Mouse (Mus musculus): Measurements from ENCODE around the gene Mboat2. TPM values are rescaled to one million over a fixed set of nuclear protein-coding genes. Genes with fewer than 3 reads are reported as not detected.

The Mboat2 gene
- polyA plus RNA-seq, 1 experiment from 2014 or later: 44.5 TPM

DNA sequence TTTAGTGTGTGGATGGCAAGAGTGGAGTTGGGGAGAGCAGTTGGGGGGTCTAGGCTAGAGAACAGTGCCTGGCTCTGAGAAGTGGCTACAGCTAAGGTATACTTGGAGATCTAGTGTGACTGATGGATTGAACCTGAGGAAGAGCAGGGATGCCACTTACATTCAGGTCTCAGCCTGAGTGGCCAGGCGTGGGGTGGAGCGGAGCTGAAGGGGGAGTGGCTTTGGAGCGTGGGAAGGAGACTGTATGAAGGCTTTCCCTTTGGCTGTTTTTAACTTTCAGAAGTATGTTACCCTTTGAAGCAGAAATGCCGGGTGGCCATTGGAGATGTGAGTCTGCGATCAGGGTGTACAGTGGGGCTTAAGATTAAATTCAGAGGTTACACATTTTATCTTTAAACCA, 26.7 kb downstream of the Mboat2 start:
- H3K36me3 ChIP-seq (ENCODE audit: insufficient read depth, low read length): no peaks in the 10 kb centered on the region
- H3K4me3 ChIP-seq (replicated peaks; ENCODE audit: low read depth, low read length): no peak overlapping the region
- ATAC-seq (replicated peaks; ENCODE audit: low FRiP score, low read depth) (no peak), DNase-seq (ENCODE audit: low spot score) (no peak)
- 65% methylated on average over 5 of the region's 5 CpGs for WGBS
- no peak for TF ChIP-seq CTCF (IDR thresholded peaks at IDR 0.05; ENCODE audit: low read depth)
- no peak overlapping the region for H3K9ac ChIP-seq (ENCODE audit: low read depth, low read length)
- no peak overlapping the region for H3K27ac ChIP-seq
- H3K4me1 ChIP-seq (replicated peaks; ENCODE audit: insufficient read depth, low read length): no peaks in the 10 kb centered on the region
- no peaks in the 10 kb centered on the region for H3K27me3 ChIP-seq (ENCODE audit: insufficient read depth, low read length)
- no peak overlapping the region for H3K4me2 ChIP-seq (ENCODE audit: low read length)
- H3K9me3 ChIP-seq (replicated peaks; ENCODE audit: low read length): no peaks in the 10 kb centered on the region

DNA sequence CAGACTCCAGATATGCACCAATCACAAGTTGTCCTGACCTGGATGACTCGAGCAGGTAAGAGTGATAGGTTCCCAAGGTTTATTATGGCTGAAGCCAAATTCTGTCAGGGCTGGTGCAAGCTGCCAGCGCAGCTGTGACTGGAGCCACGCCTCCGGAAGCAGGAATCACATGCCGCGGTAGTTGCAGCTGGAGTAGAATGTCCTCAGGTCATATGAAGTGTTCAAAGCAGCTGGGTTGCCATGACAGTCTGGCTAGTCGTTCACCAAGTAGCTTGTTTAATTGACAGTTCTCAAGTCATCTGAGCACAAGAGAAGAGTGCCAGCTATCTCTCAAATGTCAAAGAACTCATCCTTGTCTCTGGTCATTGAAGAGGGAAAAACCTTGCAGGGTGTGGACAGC, 28.7 kb downstream of the Mboat2 start:
- H3K4me2 ChIP-seq (ENCODE audit: low read length): no peak overlapping the region
- H3K4me1 ChIP-seq (replicated peaks; ENCODE audit: insufficient read depth, low read length): no peaks in the 10 kb centered on the region
- DNase-seq (ENCODE audit: low spot score) (no peak), ATAC-seq (replicated peaks; ENCODE audit: low FRiP score, low read depth) (no peak; the same call in 1 of the 2 replicates)
- H3K9ac ChIP-seq (ENCODE audit: low read depth, low read length): no peak overlapping the region
- no peaks in the 10 kb centered on the region for H3K27me3 ChIP-seq (ENCODE audit: insufficient read depth, low read length)
- no peak overlapping the region for H3K4me3 ChIP-seq (replicated peaks; ENCODE audit: low read depth, low read length)
- H3K27ac ChIP-seq: no peak overlapping the region
- H3K9me3 ChIP-seq (replicated peaks; ENCODE audit: low read length): no peaks in the 10 kb centered on the region
- H3K36me3 ChIP-seq (ENCODE audit: insufficient read depth, low read length): no peaks in the 10 kb centered on the region
- WGBS: 61% methylated on average over 7 of the region's 7 CpGs
- TF ChIP-seq CTCF (IDR thresholded peaks at IDR 0.05; ENCODE audit: low read depth): no peak

DNA sequence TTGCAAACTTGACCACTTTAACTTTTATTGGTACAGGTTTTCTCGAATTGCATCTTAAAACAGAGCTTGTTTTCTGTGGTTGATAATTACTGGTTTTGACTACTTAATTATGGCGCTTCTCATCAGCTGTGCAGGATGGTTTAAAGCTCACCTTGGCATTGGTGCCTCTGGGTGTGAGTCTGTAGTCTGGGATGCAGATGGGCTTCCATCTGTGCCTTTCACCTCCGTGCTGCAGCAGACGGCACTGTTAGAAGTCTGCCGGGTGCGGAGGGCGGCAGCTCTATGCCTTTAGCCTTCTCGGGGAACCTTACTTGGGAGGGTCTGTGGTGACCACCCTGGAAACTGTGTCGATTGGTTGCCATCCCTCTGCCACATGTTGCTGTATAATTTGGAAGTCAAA, 29.8 kb downstream of the Mboat2 start:
- H3K27ac ChIP-seq: no peak overlapping the region
- H3K4me1 ChIP-seq (replicated peaks; ENCODE audit: insufficient read depth, low read length): no peaks in the 10 kb centered on the region
- no peak for ATAC-seq (replicated peaks; ENCODE audit: low FRiP score, low read depth)
- no peaks in the 10 kb centered on the region for H3K36me3 ChIP-seq (ENCODE audit: insufficient read depth, low read length)
- no peaks in the 10 kb centered on the region for H3K9me3 ChIP-seq (replicated peaks; ENCODE audit: low read length)
- no peak for DNase-seq (ENCODE audit: low spot score)
- no peak overlapping the region for H3K4me3 ChIP-seq (replicated peaks; ENCODE audit: low read depth, low read length)
- TF ChIP-seq CTCF (IDR thresholded peaks at IDR 0.05; ENCODE audit: low read depth): no peak
- no peak overlapping the region for H3K4me2 ChIP-seq (ENCODE audit: low read length)
- WGBS: 87% methylated on average over 9 of the region's 9 CpGs
- no peak overlapping the region for H3K9ac ChIP-seq (ENCODE audit: low read depth, low read length)
- H3K27me3 ChIP-seq (ENCODE audit: insufficient read depth, low read length): no peaks in the 10 kb centered on the region

DNA sequence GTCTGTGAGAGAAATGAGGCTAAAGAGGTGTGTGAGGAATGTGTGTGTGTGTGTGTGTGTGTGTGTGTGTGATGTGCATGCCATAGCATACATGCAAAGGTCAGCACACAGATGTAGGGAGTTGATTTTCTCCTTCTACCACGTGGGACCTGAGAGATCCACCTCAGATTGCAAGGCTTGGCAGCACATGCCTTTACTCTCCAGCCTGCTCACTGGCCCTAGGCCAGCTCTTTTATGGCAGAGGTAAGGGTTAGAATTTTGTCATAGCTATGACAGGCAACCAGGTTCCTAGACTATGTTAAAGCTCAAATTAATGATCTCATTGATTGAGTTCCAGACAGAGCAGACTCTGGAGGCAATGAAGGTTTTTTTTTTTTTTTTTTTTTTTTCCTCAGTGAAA, 33.1 kb downstream of the Mboat2 start:
- no peaks in the 10 kb centered on the region for H3K27me3 ChIP-seq (ENCODE audit: insufficient read depth, low read length)
- H3K9me3 ChIP-seq (replicated peaks; ENCODE audit: low read length): no peaks in the 10 kb centered on the region
- WGBS: 20% methylated on average over 1 of the region's 1 CpGs
- H3K4me2 ChIP-seq (ENCODE audit: low read length): no peak overlapping the region
- TF ChIP-seq CTCF (IDR thresholded peaks at IDR 0.05; ENCODE audit: low read depth): no peak
- no peak overlapping the region for H3K27ac ChIP-seq
- DNase-seq (ENCODE audit: low spot score) (no peak), ATAC-seq (replicated peaks; ENCODE audit: low FRiP score, low read depth) (no peak)
- H3K9ac ChIP-seq (ENCODE audit: low read depth, low read length): no peak overlapping the region
- no peak overlapping the region for H3K4me3 ChIP-seq (replicated peaks; ENCODE audit: low read depth, low read length)
- H3K36me3 ChIP-seq (ENCODE audit: insufficient read depth, low read length): no peaks in the 10 kb centered on the region
- H3K4me1 ChIP-seq (replicated peaks; ENCODE audit: insufficient read depth, low read length): peaks cover 1% of the 10 kb centered on the region; the same call in 1 of the 2 replicates

DNA sequence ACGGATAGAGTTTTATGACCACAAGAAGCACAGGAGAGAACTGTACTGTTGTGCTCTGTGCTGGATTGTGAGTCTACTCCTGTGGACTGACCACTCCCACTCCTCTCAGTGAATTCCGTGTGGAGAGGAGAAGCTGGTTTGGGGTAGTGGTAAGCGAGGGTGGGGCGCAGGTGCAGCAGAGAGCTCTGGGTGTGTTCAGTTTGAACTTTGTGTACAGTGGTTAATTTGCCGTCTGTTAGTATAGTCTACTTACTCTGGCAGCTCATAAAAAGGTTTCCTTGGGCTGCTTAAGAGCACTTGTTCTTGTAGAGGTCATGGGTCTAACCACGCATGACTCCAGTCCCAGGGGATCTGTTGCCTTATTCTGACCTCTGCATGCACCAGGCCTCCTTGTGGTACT, 36.0 kb downstream of the Mboat2 start:
- Histone ChIP-seq H3K36me3 (ENCODE audit: insufficient read depth, low read length) (no peaks in the 10 kb centered on the region), H3K4me3 (replicated peaks; ENCODE audit: low read depth, low read length) (no peak overlapping the region), H3K4me1 (replicated peaks; ENCODE audit: insufficient read depth, low read length) (peaks cover 7% of the 10 kb centered on the region; the same call in 1 of the 2 replicates), H3K27me3 (ENCODE audit: insufficient read depth, low read length) (no peaks in the 10 kb centered on the region), H3K4me2 (ENCODE audit: low read length) (no peak overlapping the region), H3K9ac (ENCODE audit: low read depth, low read length) (no peak overlapping the region), H3K9me3 (replicated peaks; ENCODE audit: low read length) (no peaks in the 10 kb centered on the region), H3K27ac (no peak overlapping the region)
- ATAC-seq (replicated peaks; ENCODE audit: low FRiP score, low read depth): no peak; the same call in 1 of the 2 replicates
- TF ChIP-seq CTCF (IDR thresholded peaks at IDR 0.05; ENCODE audit: low read depth): no peak
- WGBS: 63% methylated on average over 6 of the region's 6 CpGs
- no peak for DNase-seq (ENCODE audit: low spot score)

DNA sequence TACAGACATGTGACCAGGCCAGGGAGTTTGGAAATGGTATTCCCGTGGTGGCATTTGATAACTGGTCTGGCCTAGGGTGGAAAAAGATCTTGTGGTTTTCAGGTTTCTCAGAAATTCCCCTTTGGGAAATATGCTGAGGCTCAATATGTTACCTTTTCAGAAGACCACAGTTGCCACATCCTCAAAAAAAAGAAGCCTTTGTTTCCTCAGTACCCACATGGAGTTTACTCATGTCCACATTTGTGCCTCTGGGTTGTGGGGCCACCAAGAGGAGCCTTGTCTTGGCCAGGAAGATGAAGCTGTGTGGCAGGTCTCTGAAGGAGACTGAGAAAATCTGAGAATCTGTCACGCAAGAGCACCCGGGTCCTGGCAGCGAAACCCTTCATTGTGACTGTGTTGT, 38.0 kb downstream of the Mboat2 start:
- ATAC-seq (replicated peaks; ENCODE audit: low FRiP score, low read depth) (no peak), DNase-seq (ENCODE audit: low spot score) (no peak)
- H3K4me1 ChIP-seq (replicated peaks; ENCODE audit: insufficient read depth, low read length): peaks cover 7% of the 10 kb centered on the region; the same call in 1 of the 2 replicates
- H3K27me3 ChIP-seq (ENCODE audit: insufficient read depth, low read length): no peaks in the 10 kb centered on the region
- no peaks in the 10 kb centered on the region for H3K9me3 ChIP-seq (replicated peaks; ENCODE audit: low read length)
- no peak overlapping the region for H3K4me2 ChIP-seq (ENCODE audit: low read length)
- H3K9ac ChIP-seq (ENCODE audit: low read depth, low read length): no peak overlapping the region
- no peak for TF ChIP-seq CTCF (IDR thresholded peaks at IDR 0.05; ENCODE audit: low read depth)
- no peak overlapping the region for H3K27ac ChIP-seq
- no peak overlapping the region for H3K4me3 ChIP-seq (replicated peaks; ENCODE audit: low read depth, low read length)
- 72% methylated on average over 4 of the region's 4 CpGs for WGBS
- H3K36me3 ChIP-seq (ENCODE audit: insufficient read depth, low read length): no peaks in the 10 kb centered on the region

DNA sequence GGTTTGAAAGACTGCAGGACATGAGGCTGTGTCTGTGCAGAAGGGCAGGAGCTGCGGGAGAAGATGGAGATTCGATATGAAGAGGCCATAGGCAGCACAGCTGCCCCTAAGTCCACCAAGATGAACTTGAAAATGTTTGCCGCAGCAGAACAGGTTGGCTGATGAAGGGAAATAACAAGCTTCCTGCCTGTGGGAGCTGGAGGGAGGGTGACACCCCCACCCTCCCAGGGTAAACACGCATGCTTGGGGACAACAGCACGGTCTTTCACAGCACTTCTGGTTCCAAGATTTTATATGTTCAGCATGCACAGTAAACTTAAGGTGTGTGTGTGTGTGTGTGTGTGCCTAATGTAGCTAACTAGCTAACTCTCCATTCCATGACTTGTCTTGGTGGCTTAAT, 38.6 kb downstream of the Mboat2 start:
- Histone ChIP-seq H3K9ac (ENCODE audit: low read depth, low read length) (no peak overlapping the region), H3K36me3 (ENCODE audit: insufficient read depth, low read length) (no peaks in the 10 kb centered on the region), H3K4me1 (replicated peaks; ENCODE audit: insufficient read depth, low read length) (peaks cover 7% of the 10 kb centered on the region; the same call in 1 of the 2 replicates), H3K4me3 (replicated peaks; ENCODE audit: low read depth, low read length) (no peak overlapping the region), H3K27me3 (ENCODE audit: insufficient read depth, low read length) (no peaks in the 10 kb centered on the region), H3K9me3 (replicated peaks; ENCODE audit: low read length) (no peaks in the 10 kb centered on the region), H3K27ac (no peak overlapping the region), H3K4me2 (ENCODE audit: low read length) (no peak overlapping the region)
- TF ChIP-seq CTCF (IDR thresholded peaks at IDR 0.05; ENCODE audit: low read depth): no peak
- WGBS: 43% methylated on average over 5 of the region's 5 CpGs
- DNase-seq (ENCODE audit: low spot score) (no peak), ATAC-seq (replicated peaks; ENCODE audit: low FRiP score, low read depth) (no peak)
